Mouse (Mus musculus) limb, embryonic 11.5 days (tissue): ENCODE measurements around the gene Sugp2. TPM values are rescaled to one million over a fixed set of nuclear protein-coding genes. Genes with fewer than 3 reads are reported as not detected.

Experiments
- ATAC-seq: fragments of 200-750 bp; cut with Nextera tagmentation; 2 replicates; pipeline ENCODE4 v1.8.0; 2017; ENCODE audit warnings: low read depth; ENCODE audit not compliant: insufficient number of reproducible peaks, low FRiP score, low TSS enrichment
- DNase-seq: peaks from one replicate; pipeline ENCODE4 v3.0.0-alpha.2; 2015; ENCODE audit warnings: low spot score
- H3K27ac ChIP-seq: fragments of 300-500 bp; sonication (generic); replicated peaks from 2 replicates; pipeline ENCODE4 v1.5.1; 2014; ENCODE audit warnings: low read depth, mild to moderate bottlenecking, low read length
- H3K27me3 ChIP-seq: fragments of 300-500 bp; sonication (generic); 2 replicates; pipeline ENCODE4 v1.6.1; 2014; ENCODE audit warnings: mild to moderate bottlenecking, low read length, mixed read lengths; ENCODE audit not compliant: control insufficient read depth, insufficient read depth
- H3K36me3 ChIP-seq: fragments of 300-500 bp; sonication (generic); 2 replicates; pipeline ENCODE4 v1.6.1; 2014; ENCODE audit warnings: mild to moderate bottlenecking, low read length, moderate library complexity, mixed read lengths; ENCODE audit not compliant: control insufficient read depth, insufficient read depth
- H3K4me1 ChIP-seq: fragments of 300-500 bp; sonication (generic); 2 replicates; pipeline ENCODE4 v1.6.1; 2014; ENCODE audit warnings: low read length, mixed read lengths; ENCODE audit not compliant: control insufficient read depth, insufficient read depth
- H3K4me2 ChIP-seq: fragments of 300-500 bp; sonication (generic); 2 replicates; pipeline ENCODE4 v1.6.1; 2014; ENCODE audit warnings: low read depth, mild to moderate bottlenecking, moderate library complexity; ENCODE audit not compliant: severe bottlenecking
- H3K4me3 ChIP-seq: fragments of 300-500 bp; sonication (generic); 2 replicates; pipeline ENCODE4 v1.5.1; 2014; ENCODE audit warnings: low read depth, low read length
- H3K9ac ChIP-seq: fragments of 300-500 bp; sonication (generic); 2 replicates; pipeline ENCODE4 v1.6.1; 2014; ENCODE audit warnings: mild to moderate bottlenecking, low read length
- H3K9me3 ChIP-seq: fragments of 300-500 bp; sonication (generic); 2 replicates; pipeline ENCODE4 v1.6.1; 2016; ENCODE audit warnings: low read length; ENCODE audit not compliant: control insufficient read depth
- WGBS: fragments of 180-500 bp; shearing (Covaris S2); extraction: QIAGEN DNeasy Blood & Tissue Kit; methylation state at CpG from one replicate; pipeline ENCODE4 v1.1.7; 2014; 5-methylcytosine and 5-hydroxymethylcytosine counted together
- polyA plus RNA-seq: library from polyadenylated mRNA; unstranded; fragments of >200 nt; fragmentation: Nextera tagmentation; extraction: Ambion mirVana; gene quantifications from 2 replicates; pipeline ENCODE4 v1.2.1, GENCODE M21; 2014

Sugp2 gene
- polyA plus RNA-seq, 1 experiment from 2014 or later = 34.3 TPM

DNA sequence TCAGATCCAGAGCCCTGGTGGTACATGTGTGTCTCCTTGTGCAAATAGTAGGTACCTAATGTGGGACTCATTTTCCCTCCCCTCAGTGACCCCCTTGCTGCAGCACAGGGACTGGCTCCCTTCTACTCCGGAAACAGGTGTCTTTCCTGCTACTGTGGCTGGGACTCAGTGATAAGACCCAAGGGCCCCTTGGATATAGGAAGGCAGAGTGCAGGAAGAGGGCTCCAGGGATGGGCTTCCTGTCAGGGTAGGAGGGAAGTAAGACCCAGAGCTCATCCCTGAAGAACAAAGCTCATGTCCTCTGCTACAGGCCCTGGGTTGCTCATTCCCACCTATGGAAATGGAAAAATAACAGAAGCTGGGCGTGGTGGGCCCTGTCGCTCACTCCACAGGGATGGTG, 42.5 kb downstream of the Sugp2 start:
- Histone ChIP-seq H3K27ac (no peak overlapping the region), H3K4me2 (no peak overlapping the region), H3K4me1 (peaks cover 2% of the 10 kb centered on the region; the same call in 1 of the 2 replicates), H3K27me3 (no peaks in the 10 kb centered on the region), H3K4me3 (no peak overlapping the region), H3K9me3 (no peaks in the 10 kb centered on the region), H3K9ac (no peak overlapping the region), H3K36me3 (no peaks in the 10 kb centered on the region)
- ATAC-seq (no peak), DNase-seq (no peak)
- WGBS = 84% methylated on average over 3 of the region's 3 CpGs

DNA sequence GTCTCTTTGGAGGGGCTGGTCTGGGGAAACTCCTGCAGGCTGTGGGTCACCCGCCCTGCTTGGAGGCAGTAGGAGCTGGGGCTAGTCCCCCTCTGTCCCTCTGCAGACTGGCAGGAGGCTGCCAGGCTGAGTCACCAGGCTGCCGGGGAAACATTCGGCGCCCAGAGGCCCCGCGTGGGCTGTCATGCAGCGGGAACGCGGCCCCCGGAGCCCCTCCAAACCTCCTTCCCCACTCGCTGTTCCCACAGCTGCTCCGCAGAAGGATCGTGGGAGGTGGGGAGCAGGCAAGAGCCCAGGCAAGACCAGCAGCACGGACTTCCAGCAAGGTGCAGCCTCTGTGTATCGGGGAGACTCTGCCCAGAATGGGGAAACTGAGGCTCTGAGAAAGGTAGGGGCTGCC, 44.1 kb downstream of the Sugp2 start:
- ATAC-seq = no peak
- H3K9me3 ChIP-seq = no peaks in the 10 kb centered on the region
- DNase-seq = no peak
- no peaks in the 10 kb centered on the region for H3K27me3 ChIP-seq
- peak overlapping the region; percentile 22; the same call in 1 of the 2 replicates for H3K9ac ChIP-seq
- H3K4me3 ChIP-seq = no peak overlapping the region
- no peaks in the 10 kb centered on the region for H3K36me3 ChIP-seq
- H3K4me1 ChIP-seq = peaks cover 7% of the 10 kb centered on the region; the same call in 1 of the 2 replicates
- H3K4me2 ChIP-seq = no peak overlapping the region
- WGBS = 68% methylated on average over 15 of the region's 15 CpGs
- no peak overlapping the region for H3K27ac ChIP-seq

DNA sequence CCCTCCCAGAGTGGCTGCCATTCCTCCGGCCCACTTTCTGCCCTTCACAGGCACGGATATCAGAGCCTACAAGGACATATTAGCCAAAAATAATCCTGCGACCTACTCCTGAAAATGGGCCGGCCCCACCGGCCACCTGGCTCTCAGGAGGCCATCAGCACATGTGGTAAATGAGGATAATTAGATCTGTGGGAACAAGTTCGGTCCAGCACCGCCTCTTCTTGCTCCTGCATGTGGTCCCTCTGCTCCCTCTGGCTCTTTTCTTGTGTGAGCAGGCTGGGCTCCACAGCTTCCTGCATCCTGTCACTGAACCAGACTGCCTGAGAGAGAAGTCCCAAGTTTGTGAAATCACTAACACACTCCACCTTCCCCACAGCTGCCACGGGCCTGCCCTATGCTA, 45.2 kb downstream of the Sugp2 start:
- Histone ChIP-seq H3K4me2 (no peak overlapping the region), H3K9me3 (no peaks in the 10 kb centered on the region), H3K27me3 (no peaks in the 10 kb centered on the region), H3K9ac (no peak overlapping the region; the same call in 1 of the 2 replicates), H3K36me3 (no peaks in the 10 kb centered on the region), H3K27ac (no peak overlapping the region), H3K4me1 (peaks cover 10% of the 10 kb centered on the region; the same call in 1 of the 2 replicates), H3K4me3 (no peak overlapping the region)
- ATAC-seq = no peak
- no peak for DNase-seq
- 59% methylated on average over 8 of the region's 8 CpGs for WGBS

DNA sequence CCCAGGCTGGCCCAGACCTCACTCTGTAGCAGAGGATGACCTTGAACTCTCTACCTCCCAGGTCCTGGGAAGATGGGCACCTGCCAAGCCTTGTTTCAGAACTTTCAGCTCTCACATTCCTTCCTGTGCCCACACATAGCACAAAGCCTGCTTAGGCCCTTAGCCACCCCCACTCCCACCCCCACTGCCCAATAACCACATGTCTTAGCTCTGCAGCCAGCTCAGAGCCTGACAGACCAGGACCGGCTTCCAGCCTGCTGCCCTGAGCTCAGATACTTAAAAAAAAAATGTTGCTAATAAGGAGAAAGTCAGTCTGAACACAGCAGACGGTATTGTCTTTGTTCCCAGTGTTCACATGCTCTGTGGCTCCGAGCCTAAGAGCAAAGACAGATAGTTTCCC, 47.0 kb downstream of the Sugp2 start:
- no peak overlapping the region for H3K4me3 ChIP-seq
- peaks cover 10% of the 10 kb centered on the region; the same call in 1 of the 2 replicates for H3K4me1 ChIP-seq
- no peak overlapping the region for H3K27ac ChIP-seq
- no peaks in the 10 kb centered on the region for H3K9me3 ChIP-seq
- no peak overlapping the region for H3K9ac ChIP-seq
- ATAC-seq = no peak
- no peak for DNase-seq
- H3K27me3 ChIP-seq = no peaks in the 10 kb centered on the region
- 59% methylated on average over 3 of the region's 3 CpGs for WGBS
- peaks cover 10% of the 10 kb centered on the region for H3K36me3 ChIP-seq
- H3K4me2 ChIP-seq = no peak overlapping the region

DNA sequence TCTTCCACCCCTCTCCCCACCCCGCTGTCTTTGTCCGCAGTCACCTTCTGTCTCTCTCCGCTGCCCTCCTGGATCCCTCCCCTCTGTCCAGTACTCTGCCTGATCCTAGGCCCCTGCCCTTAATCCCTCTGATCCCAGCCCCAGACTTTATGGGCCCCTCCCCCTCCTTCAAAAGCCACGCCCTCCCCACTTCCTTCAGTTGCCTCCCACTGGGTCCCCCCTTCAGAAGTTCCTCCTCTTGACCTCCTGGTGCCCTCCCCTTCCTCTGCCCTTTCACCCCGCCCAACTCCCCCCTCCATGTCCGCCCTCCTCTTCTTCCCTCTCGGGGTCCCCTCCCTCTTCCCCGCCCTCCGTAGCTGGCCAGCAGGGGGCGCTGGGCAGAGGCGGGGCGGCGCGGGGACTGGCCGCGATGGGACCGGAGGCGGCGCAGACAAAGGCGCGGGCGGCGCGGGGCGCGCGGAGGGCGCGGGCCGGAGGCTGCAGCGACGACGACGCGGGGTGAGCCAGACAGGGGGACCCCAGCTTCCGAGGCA, 48.6 kb downstream of the Sugp2 start, which contains the start of gene Homer3:
Gene Homer3, plus strand, starts transcription at position 225 of the 533 bp plus-strand sequence.
- Histone ChIP-seq H3K4me1 (peaks cover 10% of the 10 kb centered on the region; the same call in 1 of the 2 replicates), H3K9me3 (peaks cover 4% of the 10 kb centered on the region; the same call in 1 of the 2 replicates), H3K27ac (peak within 1 kb of the TSS; percentile 38), H3K36me3 (peaks cover 24% of the 10 kb centered on the region), H3K27me3 (no peaks in the 10 kb centered on the region), H3K4me3 (peak within 1 kb of the TSS; percentile 98), H3K4me2 (peak within 1 kb of the TSS; percentile 88), H3K9ac (peak within 1 kb of the TSS; percentile 98)
- WGBS = under 1% methylated on average over 36 of the region's 36 CpGs
- peak; percentile 85 for ATAC-seq
- DNase-seq = peak; percentile 94

DNA sequence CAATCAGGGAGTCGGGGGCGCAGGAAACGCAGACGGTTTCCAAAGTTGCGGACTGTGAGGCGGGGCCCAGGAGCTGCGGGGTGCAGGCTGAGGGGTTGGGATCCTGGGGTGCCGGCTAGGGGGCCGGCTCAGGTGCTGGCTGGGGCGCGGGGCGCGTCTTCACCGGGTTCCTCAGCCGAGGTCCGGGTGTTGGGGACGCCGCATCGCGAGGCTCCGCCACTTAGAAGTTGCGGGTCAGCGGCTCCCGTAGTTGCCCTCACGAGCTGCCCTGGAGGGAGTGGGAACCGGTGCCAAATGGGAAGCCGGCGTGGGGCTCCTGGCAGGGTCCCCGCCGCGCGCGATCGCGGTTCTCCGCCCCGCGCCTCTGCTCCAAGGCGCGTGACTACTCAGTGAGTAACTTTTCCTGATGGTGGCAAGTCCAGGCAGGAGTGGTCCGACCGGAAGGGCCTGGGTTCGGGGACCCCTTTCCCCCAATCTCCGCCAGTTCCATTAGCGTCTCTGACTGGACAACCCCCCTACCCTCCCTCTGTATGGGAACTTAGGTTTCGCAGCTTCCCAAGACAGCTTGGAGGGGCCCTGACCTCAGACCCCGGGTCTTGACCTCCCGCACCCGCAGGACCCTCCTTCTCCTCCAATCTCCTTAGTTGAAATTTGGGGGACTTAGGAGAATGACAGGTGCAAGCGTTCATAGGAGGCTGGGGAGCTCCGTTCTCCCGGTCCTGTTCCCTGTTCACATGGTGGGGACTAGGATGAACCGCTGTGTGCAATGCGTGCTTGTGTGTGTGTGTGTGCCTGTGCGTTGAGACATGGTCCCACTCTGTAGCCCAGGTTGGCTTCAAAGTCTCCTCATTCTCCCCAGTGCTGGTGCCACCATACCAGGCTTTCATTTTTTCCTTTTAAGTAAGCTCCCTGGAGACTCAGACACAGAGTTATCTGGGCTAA, 49.4 kb downstream of the Sugp2 start:
- peak; percentile 56 for ATAC-seq
- H3K4me1 ChIP-seq = peaks cover 10% of the 10 kb centered on the region; the same call in 1 of the 2 replicates
- no peaks in the 10 kb centered on the region for H3K27me3 ChIP-seq
- DNase-seq = no peak
- peak overlapping the region; percentile 98 for H3K9ac ChIP-seq
- peaks cover 4% of the 10 kb centered on the region; the same call in 1 of the 2 replicates for H3K9me3 ChIP-seq
- H3K36me3 ChIP-seq = peaks cover 26% of the 10 kb centered on the region
- peak overlapping the region; percentile 98 for H3K4me3 ChIP-seq
- peak overlapping the region; percentile 38 for H3K27ac ChIP-seq
- 1% methylated on average over 48 of the region's 55 CpGs for WGBS
- H3K4me2 ChIP-seq = peak overlapping the region; percentile 88

DNA sequence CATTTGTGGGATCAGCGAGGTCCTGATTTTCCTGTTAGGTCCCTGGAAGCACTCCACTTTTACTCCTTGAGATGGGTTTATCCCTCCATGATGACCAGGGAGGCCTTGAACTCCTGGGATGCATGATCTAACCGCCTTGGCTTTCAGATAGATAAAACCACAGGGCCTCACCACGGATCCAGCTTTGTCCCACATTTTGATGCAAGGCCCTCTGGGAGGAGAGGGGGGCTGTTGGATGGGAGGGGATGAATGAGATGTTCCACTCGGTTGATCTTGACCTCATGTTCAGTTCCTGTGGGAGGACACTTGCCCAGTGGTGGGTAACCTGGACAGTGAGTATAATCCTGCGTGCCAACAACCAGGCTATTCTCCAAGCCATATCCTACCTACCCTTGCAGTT, 50.4 kb downstream of the Sugp2 start:
- H3K9ac ChIP-seq = no peak overlapping the region
- 83% methylated on average over 5 of the region's 5 CpGs for WGBS
- H3K4me1 ChIP-seq = peaks cover 10% of the 10 kb centered on the region; the same call in 1 of the 2 replicates

DNA sequence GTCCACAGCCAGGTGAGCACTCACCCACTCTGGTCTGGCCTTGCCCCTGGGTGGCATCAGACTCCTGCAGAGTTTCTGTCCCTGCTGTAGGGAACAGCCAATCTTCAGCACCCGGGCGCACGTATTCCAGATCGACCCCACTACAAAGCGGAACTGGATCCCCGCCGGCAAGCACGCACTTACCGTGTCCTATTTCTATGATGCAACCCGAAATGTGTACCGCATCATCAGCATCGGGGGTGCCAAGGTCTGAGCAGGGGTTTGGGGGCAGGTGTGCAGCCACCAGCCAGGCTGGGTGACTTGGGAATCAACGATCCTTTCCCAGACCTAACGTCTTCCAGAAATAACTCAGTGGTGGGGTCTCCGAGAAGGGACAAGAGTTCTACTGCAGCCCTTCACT, 51.3 kb downstream of the Sugp2 start:
- peaks cover 26% of the 10 kb centered on the region for H3K36me3 ChIP-seq
- H3K4me3 ChIP-seq = no peak overlapping the region
- ATAC-seq (no peak), DNase-seq (no peak)
- no peak overlapping the region for H3K27ac ChIP-seq
- H3K27me3 ChIP-seq = no peaks in the 10 kb centered on the region
- no peak overlapping the region for H3K9ac ChIP-seq
- WGBS = 97% methylated on average over 15 of the region's 15 CpGs
- H3K9me3 ChIP-seq = peaks cover 4% of the 10 kb centered on the region; the same call in 1 of the 2 replicates
- H3K4me1 ChIP-seq = peaks cover 10% of the 10 kb centered on the region; the same call in 1 of the 2 replicates
- no peak overlapping the region for H3K4me2 ChIP-seq

More for the DNA sequence above, 50.4 kb downstream of the Sugp2 start:
- Histone ChIP-seq H3K4me3 (no peak overlapping the region), H3K4me2 (peak overlapping the region; percentile 25; the same call in 1 of the 2 replicates), H3K27me3 (no peaks in the 10 kb centered on the region), H3K27ac (no peak overlapping the region), H3K36me3 (peaks cover 26% of the 10 kb centered on the region), H3K9me3 (peaks cover 4% of the 10 kb centered on the region; the same call in 1 of the 2 replicates)
- DNase-seq = no peak
- ATAC-seq = no peak
